Mouse (Mus musculus) liver, embryonic 12.5 days (tissue): Measurements from ENCODE around the gene Adk. TPM values are rescaled to one million over a fixed set of nuclear protein-coding genes. Genes with fewer than 3 reads are reported as not detected.

ENCODE experiments used
- ATAC-seq: fragments of 200-750 bp; cut with Nextera tagmentation; 2 replicates; pipeline ENCODE4 v1.8.0; 2017; ENCODE audit warnings: moderate number of reproducible peaks, mild to moderate bottlenecking, moderate library complexity
- H3K27ac ChIP-seq: fragments of 300-500 bp; sonication (generic); 2 replicates; pipeline ENCODE4 v1.5.1; 2016; ENCODE audit warnings: mild to moderate bottlenecking
- H3K27me3 ChIP-seq: fragments of 300-500 bp; sonication (generic); replicated peaks from 2 replicates; pipeline ENCODE4 v1.6.1; 2016; ENCODE audit warnings: mild to moderate bottlenecking, moderate library complexity
- H3K36me3 ChIP-seq: fragments of 300-500 bp; sonication (generic); 2 replicates; pipeline ENCODE4 v1.6.1; 2016; ENCODE audit warnings: mild to moderate bottlenecking, moderate library complexity
- H3K4me1 ChIP-seq: fragments of 300-500 bp; sonication (generic); 2 replicates; pipeline ENCODE4 v1.6.1; 2016
- H3K4me2 ChIP-seq: fragments of 300-500 bp; sonication (generic); 2 replicates; pipeline ENCODE4 v1.6.1; 2016; ENCODE audit warnings: mild to moderate bottlenecking, moderate library complexity
- H3K4me3 ChIP-seq: fragments of 300-500 bp; sonication (generic); 2 replicates; pipeline ENCODE4 v1.5.1; 2016; ENCODE audit warnings: mild to moderate bottlenecking, moderate library complexity
- H3K9ac ChIP-seq: fragments of 300-500 bp; sonication (generic); 2 replicates; pipeline ENCODE4 v1.6.1; 2016; ENCODE audit warnings: mild to moderate bottlenecking, moderate library complexity
- H3K9me3 ChIP-seq: fragments of 300-500 bp; sonication (generic); replicated peaks from 2 replicates; pipeline ENCODE4 v1.6.1; 2016; ENCODE audit warnings: mild to moderate bottlenecking, moderate library complexity
- WGBS: fragments of 180-500 bp; shearing (Covaris S2); methylation state at CpG from one replicate; pipeline ENCODE4 v1.1.7; 2016; ENCODE audit not compliant: insufficient replicate concordance; 5-methylcytosine and 5-hydroxymethylcytosine counted together
- polyA plus RNA-seq: library from polyadenylated mRNA; unstranded; fragments of >200 nt; fragmentation: Nextera tagmentation; extraction: Ambion mirVana; gene quantifications from 2 replicates; pipeline ENCODE4 v1.2.1, GENCODE M21; 2016

Gene Adk
- polyA plus RNA-seq, 1 experiment from 2014 or later, result 206 TPM

GRCm38 (mm10) chr14:21337948-21338347 lies 285.6 kb downstream of the Adk start:
- Histone ChIP-seq H3K4me1 (no peaks in the 10 kb centered on the region), H3K4me2 (no peak overlapping the region), H3K9ac (no peak overlapping the region), H3K9me3 (no peaks in the 10 kb centered on the region), H3K36me3 (no peaks in the 10 kb centered on the region), H3K4me3 (no peak overlapping the region), H3K27ac (no peak overlapping the region), H3K27me3 (no peaks in the 10 kb centered on the region)
- WGBS, result 73% methylated on average over 4 of the region's 4 CpGs
- ATAC-seq, result no peak

- 71% methylated on average over 1 of the region's 1 CpGs for WGBS
- Histone ChIP-seq H3K4me2 (no peak overlapping the region), H3K4me3 (no peak overlapping the region), H3K4me1 (no peaks in the 10 kb centered on the region), H3K27me3 (no peaks in the 10 kb centered on the region), H3K9ac (no peak overlapping the region), H3K27ac (no peak overlapping the region), H3K9me3 (no peaks in the 10 kb centered on the region), H3K36me3 (no peaks in the 10 kb centered on the region)
- ATAC-seq, result no peak
These were observed 288.8 kb downstream of the Adk start for GRCm38 (mm10) chr14:21341195-21341594.

- Histone ChIP-seq H3K9me3 (no peaks in the 10 kb centered on the region), H3K27ac (no peak overlapping the region), H3K4me1 (no peaks in the 10 kb centered on the region), H3K9ac (no peak overlapping the region), H3K4me2 (no peak overlapping the region), H3K4me3 (no peak overlapping the region), H3K27me3 (no peaks in the 10 kb centered on the region), H3K36me3 (no peaks in the 10 kb centered on the region)
- ATAC-seq, result no peak
- WGBS, result 72% methylated on average over 3 of the region's 3 CpGs
These were observed 290.6 kb downstream of the Adk start for GRCm38 (mm10) chr14:21342984-21343383.

GRCm38 (mm10) chr14:21344896-21345295 lies 292.5 kb downstream of the Adk start:
- Histone ChIP-seq H3K9ac (no peak overlapping the region), H3K4me3 (no peak overlapping the region), H3K36me3 (no peaks in the 10 kb centered on the region), H3K27ac (no peak overlapping the region), H3K4me2 (no peak overlapping the region), H3K27me3 (no peaks in the 10 kb centered on the region), H3K4me1 (no peaks in the 10 kb centered on the region), H3K9me3 (no peaks in the 10 kb centered on the region)
- no peak for ATAC-seq
- 83% methylated on average over 6 of the region's 6 CpGs for WGBS

GRCm38 (mm10) chr14:21348611-21349260 lies 296.4 kb downstream of the Adk start:
- Histone ChIP-seq H3K4me2 (no peak overlapping the region), H3K9me3 (no peaks in the 10 kb centered on the region), H3K36me3 (peaks cover 2% of the 10 kb centered on the region; the same call in 1 of the 2 replicates), H3K9ac (no peak overlapping the region), H3K4me1 (no peaks in the 10 kb centered on the region), H3K4me3 (no peak overlapping the region), H3K27ac (no peak overlapping the region), H3K27me3 (no peaks in the 10 kb centered on the region)
- ATAC-seq, result no peak
- WGBS, result 68% methylated on average over 6 of the region's 6 CpGs

- no peak for ATAC-seq
- no peaks in the 10 kb centered on the region for H3K9me3 ChIP-seq
- no peak overlapping the region for H3K4me2 ChIP-seq
- no peaks in the 10 kb centered on the region for H3K27me3 ChIP-seq
- no peak overlapping the region for H3K9ac ChIP-seq
- peaks cover 2% of the 10 kb centered on the region; the same call in 1 of the 2 replicates for H3K36me3 ChIP-seq
- WGBS, result 82% methylated on average over 2 of the region's 2 CpGs
- H3K4me1 ChIP-seq, result no peaks in the 10 kb centered on the region; the same call in 1 of the 2 replicates
- no peak overlapping the region for H3K4me3 ChIP-seq
- no peak overlapping the region for H3K27ac ChIP-seq
These were observed 299.3 kb downstream of the Adk start for GRCm38 (mm10) chr14:21351646-21352045.

GRCm38 (mm10) chr14:21356286-21356685 lies 303.9 kb downstream of the Adk start:
- 0 out of 2 replicates have a peak, but pooled peaks cover 5% of the 10 kb centered on the region for H3K9me3 ChIP-seq
- H3K4me2 ChIP-seq, result no peak overlapping the region
- 71% methylated on average over 1 of the region's 1 CpGs for WGBS
- peaks cover 17% of the 10 kb centered on the region for H3K36me3 ChIP-seq
- H3K27me3 ChIP-seq, result no peaks in the 10 kb centered on the region
- no peaks in the 10 kb centered on the region; the same call in 1 of the 2 replicates for H3K4me1 ChIP-seq
- ATAC-seq, result no peak
- no peak overlapping the region for H3K9ac ChIP-seq
- no peak overlapping the region for H3K4me3 ChIP-seq
- H3K27ac ChIP-seq, result no peak overlapping the region

- ATAC-seq, result no peak
These were observed 307.0 kb downstream of the Adk start for GRCm38 (mm10) chr14:21359207-21359895.

GRCm38 (mm10) chr14:21359896-21360525 lies 307.6 kb downstream of the Adk start:
- no peaks in the 10 kb centered on the region; the same call in 1 of the 2 replicates for H3K4me1 ChIP-seq
- H3K9ac ChIP-seq, result no peak overlapping the region
- no peaks in the 10 kb centered on the region for H3K27me3 ChIP-seq
- ATAC-seq, result no peak
- no peak overlapping the region for H3K4me2 ChIP-seq
- peaks cover 15% of the 10 kb centered on the region for H3K36me3 ChIP-seq
- WGBS, result 84% methylated on average over 8 of the region's 12 CpGs
- no peak overlapping the region for H3K27ac ChIP-seq
- 0 out of 2 replicates have a peak, but pooled peaks cover 5% of the 10 kb centered on the region for H3K9me3 ChIP-seq
- H3K4me3 ChIP-seq, result no peak overlapping the region

More at GRCm38 (mm10) chr14:21359207-21359895, 307.0 kb downstream of the Adk start:
- no peak overlapping the region for H3K4me3 ChIP-seq
- no peaks in the 10 kb centered on the region; the same call in 1 of the 2 replicates for H3K4me1 ChIP-seq
- peaks cover 15% of the 10 kb centered on the region for H3K36me3 ChIP-seq
- H3K27me3 ChIP-seq, result no peaks in the 10 kb centered on the region
- no peak overlapping the region for H3K27ac ChIP-seq
- no peak overlapping the region for H3K9ac ChIP-seq
- 82% methylated on average over 10 of the region's 10 CpGs for WGBS
- H3K9me3 ChIP-seq, result 0 out of 2 replicates have a peak, but pooled peaks cover 5% of the 10 kb centered on the region
- H3K4me2 ChIP-seq, result no peak overlapping the region

GRCm38 (mm10) chr14:21367095-21367494 lies 314.7 kb downstream of the Adk start:
- ATAC-seq, result no peak
- Histone ChIP-seq H3K9me3 (no peaks in the 10 kb centered on the region), H3K4me1 (no peaks in the 10 kb centered on the region), H3K4me3 (no peak overlapping the region), H3K4me2 (no peak overlapping the region), H3K36me3 (peaks cover 7% of the 10 kb centered on the region; the same call in 1 of the 2 replicates), H3K27me3 (no peaks in the 10 kb centered on the region), H3K27ac (no peak overlapping the region), H3K9ac (no peak overlapping the region)
- 79% methylated on average over 2 of the region's 2 CpGs for WGBS

GRCm38 (mm10) chr14:21368622-21369021 lies 316.2 kb downstream of the Adk start:
- no peak overlapping the region for H3K9ac ChIP-seq
- no peaks in the 10 kb centered on the region for H3K4me1 ChIP-seq
- no peaks in the 10 kb centered on the region for H3K9me3 ChIP-seq
- 74% methylated on average over 2 of the region's 2 CpGs for WGBS
- H3K4me3 ChIP-seq, result no peak overlapping the region
- H3K36me3 ChIP-seq, result peaks cover 11% of the 10 kb centered on the region; the same call in 1 of the 2 replicates
- H3K27me3 ChIP-seq, result no peaks in the 10 kb centered on the region
- H3K4me2 ChIP-seq, result no peak overlapping the region
- H3K27ac ChIP-seq, result no peak overlapping the region
- no peak for ATAC-seq

- Histone ChIP-seq H3K27ac (no peak overlapping the region), H3K4me1 (no peaks in the 10 kb centered on the region), H3K4me2 (no peak overlapping the region), H3K9me3 (no peaks in the 10 kb centered on the region), H3K27me3 (no peaks in the 10 kb centered on the region), H3K36me3 (peaks cover 11% of the 10 kb centered on the region; the same call in 1 of the 2 replicates), H3K4me3 (no peak overlapping the region), H3K9ac (no peak overlapping the region)
- no peak for ATAC-seq
- WGBS, result 65% methylated on average over 5 of the region's 5 CpGs
These were observed 316.8 kb downstream of the Adk start for GRCm38 (mm10) chr14:21369127-21369526.
